Comparison of ENCODE assay signal across 8 mouse cellular contexts in the genomic region with DNA sequence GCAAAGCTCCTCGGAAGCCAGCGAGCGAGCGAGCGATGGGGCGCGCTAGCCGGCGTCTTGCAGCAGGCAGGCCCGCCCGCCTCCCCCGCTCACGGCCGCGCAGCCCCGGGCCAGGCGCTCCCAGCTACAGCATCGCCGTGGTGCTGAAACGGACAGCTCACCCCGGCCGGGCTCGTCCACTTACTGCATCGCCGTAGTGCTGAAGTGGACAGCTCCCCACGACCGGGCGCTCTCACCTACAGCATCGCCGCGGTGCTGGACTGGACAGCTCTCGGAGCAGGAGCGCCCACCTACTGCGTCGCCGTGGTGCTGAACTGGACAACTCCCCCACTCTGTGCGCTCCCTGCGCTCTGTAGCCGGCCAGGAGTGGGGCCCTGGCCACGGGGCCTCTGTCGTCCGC. TPM values are rescaled to one million over a fixed set of nuclear protein-coding genes. Genes with fewer than 3 reads are reported as not detected.
DNase-seq lines count a peak whose midpoint lies in the region; ATAC-seq and TF ChIP-seq lines count a peak whose summit lies in the region.

Gene Cacng2 (minus strand): TSS at position 325 of the 400 bp plus-strand sequence.

- in situ Hi-C loops in ES-E14 (cut with MboI; ENCODE audit: low sequenced_read_pairs in 2 of 2, unreplicated experiment in 2 of 2), result no loop called here

- no peak within 1 kb of the TSS for H3K9ac ChIP-seq in ES-E14 (ENCODE audit: insufficient read depth, low read depth, low read length, poor library complexity, severe bottlenecking)
- H3K9ac ChIP-seq in lung, embryonic 14.5 days, result no peak within 1 kb of the TSS

- no peaks in the 10 kb centered on the region; a peak in 1 of 4 replicates for H3K4me1 ChIP-seq in ES-E14 (ENCODE audit: control insufficient read depth in 2 of 2, insufficient read depth in 2 of 2, low read length in 2 of 2, poor library complexity in 1 of 2)
- no peaks in the 10 kb centered on the region for H3K4me1 ChIP-seq in lung, embryonic 14.5 days (ENCODE audit: insufficient read depth)
- peaks cover 30% of the 10 kb centered on the region for H3K4me1 ChIP-seq in olfactory bulb, adult 2 months (ENCODE audit: control insufficient read depth, insufficient read depth, low read length)

- peaks cover 7% of the 10 kb centered on the region for H3K27me3 ChIP-seq in lung, embryonic 14.5 days (ENCODE audit: insufficient read depth, low read length)

- no peaks in the 10 kb centered on the region for H3K36me3 ChIP-seq in ES-E14 (ENCODE audit: control insufficient read depth, insufficient read depth, low read length, poor library complexity, severe bottlenecking)
- H3K36me3 ChIP-seq in lung, embryonic 14.5 days (ENCODE audit: insufficient read depth), result no peaks in the 10 kb centered on the region

- H3K27ac ChIP-seq in ES-E14 (ENCODE audit: insufficient read depth, low read depth, low read length, poor library complexity, severe bottlenecking), result no peak within 1 kb of the TSS
- H3K27ac ChIP-seq in lung, embryonic 14.5 days (ENCODE audit: low read depth), result no peak within 1 kb of the TSS
- H3K27ac ChIP-seq in olfactory bulb, adult 2 months (ENCODE audit: insufficient read depth, low read depth, low read length), result peak within 1 kb of the TSS; percentile 71

- TF ChIP-seq POLR2A in olfactory bulb, adult 2 months (IDR thresholded peaks at IDR 0.05; ENCODE audit: insufficient read depth, low read depth, low read length), result no peak

- peak; percentile 11; the same call in 1 of the 2 replicates for TF ChIP-seq CTCF in lung, embryonic 14.5 days (IDR thresholded peaks at IDR 0.05; ENCODE audit: low read depth)
- no peak for TF ChIP-seq CTCF in olfactory bulb, adult 2 months (IDR thresholded peaks at IDR 0.05; ENCODE audit: insufficient read depth, low read depth, low read length)

- H3K4me3 ChIP-seq in ES-E14 (ENCODE audit: insufficient read depth in 1 of 2, low read depth in 1 of 2, low read length in 2 of 2, poor library complexity in 1 of 2, severe bottlenecking in 1 of 2), result peak within 1 kb of the TSS; percentile 53 to 60
- H3K4me3 ChIP-seq in lung, embryonic 14.5 days (ENCODE audit: low read depth, low read length), result peak within 1 kb of the TSS; percentile 19
- H3K4me3 ChIP-seq in olfactory bulb, adult 2 months (ENCODE audit: insufficient read depth, low read depth, low read length), result peak within 1 kb of the TSS; percentile 85

- peak; percentile 96 for DNase-seq in ES-E14 (ENCODE audit: low read depth, low spot score)
- DNase-seq in cerebellum, adult 8-10 months, result peak; percentile 74
- DNase-seq in layer of hippocampus, adult 8-10 months (ENCODE audit: low spot score in 2 of 2), result peak; percentile 77 to 86
- peak; percentile 100 for DNase-seq in lung, embryonic 14.5 days
- DNase-seq in thymus, postnatal 0 days (ENCODE audit: low spot score), result peak; percentile 92

- H3K4me2 ChIP-seq in lung, embryonic 14.5 days, result peak within 1 kb of the TSS; percentile 56

- WGBS in lung, embryonic 14.5 days, result under 1% methylated on average over 35 of the region's 42 CpGs
- WGBS in olfactory bulb, adult 2 months, result under 1% methylated on average over 42 of the region's 42 CpGs

- H3K9me3 ChIP-seq in ES-E14 (ENCODE audit: control insufficient read depth, insufficient read depth, low read depth, low read length), result no peaks in the 10 kb centered on the region
- H3K9me3 ChIP-seq in lung, embryonic 14.5 days (ENCODE audit: low read depth, low read length), result no peaks in the 10 kb centered on the region

- peak; percentile 44 for ATAC-seq in frontal cortex, adult (ENCODE audit: low TSS enrichment)
- ATAC-seq in hematopoietic stem cell, adult 5-6 weeks (replicated peaks in 1 of 2; ENCODE audit: insufficient read depth in 1 of 2, low FRiP score in 2 of 2, low TSS enrichment in 1 of 2, low read depth in 1 of 2, poor library complexity in 2 of 2, severe bottlenecking in 2 of 2), result peak; percentile 97 to 99
- peak; percentile 100 for ATAC-seq in lung, embryonic 14.5 days (ENCODE audit: insufficient read depth)

TF ChIP-seq in ES-E14, 5 proteins besides CTCF, POLR2A, EP300 and RAD21:
- TF ChIP-seq MAFK (IDR thresholded peaks at IDR 0.05; ENCODE audit: insufficient read depth, low read depth, low read length) (no peak), HCFC1 (IDR thresholded peaks at IDR 0.05; ENCODE audit: borderline replicate concordance, insufficient read depth, low read length) (peak; percentile 56; the same call in 1 of the 2 replicates)

RNA-seq across cellular contexts. Expression of gene Cacng2, which starts in this region (rescaled TPM):
- total RNA-seq in ES-E14 (2012; rRNA removed), result not detected in 2 replicates
- not detected in 2 replicates for total RNA-seq in hematopoietic stem cell, adult 5-6 weeks (2017)
- total RNA-seq in layer of hippocampus, adult 8-10 months (2022), result 10 to 100 TPM; 30.6 to 36.9 (median 33.2) TPM
- not detected in 2 replicates for polyA plus RNA-seq in lung, embryonic 14.5 days (2014; fragmentation: Nextera tagmentation; extraction: Ambion mirVana)
- polyA plus RNA-seq in olfactory bulb, adult 2 months (2012; ENCODE audit: insufficient read depth, insufficient read length, low replicate concordance, missing spikeins), result not detected in 2 replicates
- not detected in 2 replicates for polyA plus RNA-seq in thymus, postnatal 0 days (2015; fragmentation: Nextera tagmentation; extraction: Ambion mirVana)

Comparison
In these comparisons a context has a peak if more than half of its experiments do, and no peak if none do; other contexts are left out.
1. RNA of gene Cacng2 (total RNA-seq): 30.6 to 36.9 TPM in layer of hippocampus, adult 8-10 months; not detected in ES-E14 and not detected in hematopoietic stem cell, adult 5-6 weeks; every median in the first group is over 10 times any median in the second.
2. Peak in DNase-seq and H3K4me3 ChIP-seq in ES-E14; RNA of the gene not detected or under 1 TPM.
3. Peak in ATAC-seq in hematopoietic stem cell, adult 5-6 weeks; RNA of the gene not detected or under 1 TPM.
4. Peak in DNase-seq, ATAC-seq, H3K4me3 ChIP-seq and H3K4me2 ChIP-seq in lung, embryonic 14.5 days; RNA of the gene not detected or under 1 TPM.
5. Peak in DNase-seq in thymus, postnatal 0 days; RNA of the gene not detected or under 1 TPM.
6. H3K4me3 ChIP-seq: peak in every context shown above with its lines; median percentile 85 in olfactory bulb, adult 2 months; 56 in ES-E14; 19 in lung, embryonic 14.5 days.
7. ATAC-seq: peak in every context shown above with its lines; median percentile 100 in lung, embryonic 14.5 days; 98 in hematopoietic stem cell, adult 5-6 weeks; 44 in frontal cortex, adult.
8. Peak in every context shown above with its lines, with median percentiles within 50 percentile points of each other: DNase-seq.